Mouse (Mus musculus) heart, postnatal 36 days (tissue): Measurements from ENCODE around the gene Cdh19. TPM values are rescaled to one million over a fixed set of nuclear protein-coding genes. Genes with fewer than 3 reads are reported as not detected.

Experiments used
- DNase-seq, 2 experiments: peaks; one replicate each; pipeline ENCODE4 v3.0.0; 2021 to 2022
- intact Hi-C: fragments of 180-260 bp; cut with DNase I; formaldehyde crosslinking; loops from one replicate; pipeline ENCODE4 v1.15.1; 2025
- total RNA-seq, 2 experiments: library from RNA; stranded (reverse); gene quantifications; 2 replicates each; pipeline ENCODE4 v1.2.3; 2021

The Cdh19 gene
- 1 to 10 TPM; 3.4 TPM for total RNA-seq

GRCm38 (mm10) chr1:110977484-110977883 is at the start of gene Cdh19:
Gene Cdh19, minus strand, starts transcription at chr1:110977584.
- intact Hi-C loops, result no loop called here
- DNase-seq, result no peak

DNA sequence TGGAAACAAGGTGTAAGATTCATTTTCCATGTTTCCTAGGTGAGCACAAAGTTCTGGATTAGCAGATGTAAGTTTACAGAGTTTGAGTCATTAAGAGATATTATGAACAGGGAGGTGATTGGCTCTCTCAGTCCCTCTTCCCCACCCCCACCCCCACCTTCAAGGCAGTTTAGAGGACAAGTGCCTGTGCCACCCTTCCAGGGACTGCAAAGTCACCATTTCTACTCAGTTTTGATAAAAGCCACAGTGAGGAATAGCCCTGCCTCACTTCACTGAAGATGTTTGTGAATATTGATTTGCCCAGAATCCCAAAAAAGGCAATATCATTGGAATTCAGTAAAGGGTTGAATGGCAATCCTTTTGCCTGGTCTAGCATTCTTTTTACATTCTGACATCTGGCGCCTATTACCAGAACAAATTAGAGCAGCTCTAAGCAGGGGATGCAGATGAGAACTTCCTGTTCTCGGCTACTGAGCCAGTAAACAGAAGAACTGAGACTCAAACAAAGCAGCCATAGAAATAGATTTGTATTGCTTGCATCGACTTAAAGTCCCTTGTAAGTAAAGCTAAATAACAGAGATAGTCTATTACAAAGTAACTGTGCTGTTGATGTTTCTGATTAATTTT is 43.2 kb upstream of the Cdh19 start:
- DNase-seq, result no peak

DNA sequence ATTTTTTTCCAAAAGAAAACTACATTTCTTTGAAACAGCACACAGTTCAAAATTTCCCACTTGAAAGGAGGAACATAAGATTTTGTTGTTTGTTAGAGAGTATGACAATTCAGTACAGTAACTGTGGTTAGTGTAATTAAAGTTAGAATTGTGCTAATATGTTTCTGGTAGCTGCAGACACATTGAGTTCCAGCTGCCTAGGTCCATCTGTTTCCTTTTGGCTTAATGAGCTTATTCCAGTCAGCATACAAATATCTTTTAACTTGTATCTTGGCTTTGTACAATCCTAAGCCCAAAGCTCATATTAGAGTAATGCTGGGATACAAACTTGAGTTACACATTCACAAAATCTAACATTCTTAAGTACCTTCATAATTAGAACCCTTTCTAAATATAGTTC is 40.3 kb upstream of the Cdh19 start:
- intact Hi-C loops, result no loop called here

More for the DNA sequence above, 43.2 kb upstream of the Cdh19 start:
- intact Hi-C loops, result no loop called here

GRCm38 (mm10) chr1:110989824-110990223 is 12.4 kb upstream of the Cdh19 start:
- DNase-seq, result no peak
- intact Hi-C loops, result no loop called here

More for the DNA sequence above, 40.3 kb upstream of the Cdh19 start:
- no peak for DNase-seq

GRCm38 (mm10) chr1:110969201-110969600 is 8.2 kb downstream of the Cdh19 start:
- intact Hi-C loops, result no loop called here
- DNase-seq, result no peak

DNA sequence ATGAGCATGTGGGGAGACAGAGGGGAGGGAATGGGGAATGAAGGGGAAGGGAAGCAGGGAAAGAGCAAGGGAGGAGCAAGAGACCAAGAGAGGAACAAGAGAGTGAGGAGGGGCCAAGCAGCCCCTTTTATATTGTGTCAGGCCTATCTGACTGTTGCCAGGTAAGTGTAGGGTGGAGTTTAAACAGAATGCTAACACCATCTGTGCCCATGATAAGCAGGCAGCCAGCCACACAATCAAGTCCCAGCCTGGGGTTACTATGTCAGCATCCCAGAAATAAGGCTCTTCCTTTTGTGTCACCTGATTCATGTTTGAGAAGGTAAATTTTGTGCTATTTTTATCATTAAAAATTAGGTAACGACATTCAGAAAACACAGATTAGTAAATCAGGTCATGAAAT is 67.6 kb downstream of the Cdh19 start:
- no peak for DNase-seq
- intact Hi-C loops, result no loop called here

- intact Hi-C loops, result no loop called here
- DNase-seq, result no peak
Observed at GRCm38 (mm10) chr1:110909218-110909617, 68.2 kb downstream of the Cdh19 start.

DNA sequence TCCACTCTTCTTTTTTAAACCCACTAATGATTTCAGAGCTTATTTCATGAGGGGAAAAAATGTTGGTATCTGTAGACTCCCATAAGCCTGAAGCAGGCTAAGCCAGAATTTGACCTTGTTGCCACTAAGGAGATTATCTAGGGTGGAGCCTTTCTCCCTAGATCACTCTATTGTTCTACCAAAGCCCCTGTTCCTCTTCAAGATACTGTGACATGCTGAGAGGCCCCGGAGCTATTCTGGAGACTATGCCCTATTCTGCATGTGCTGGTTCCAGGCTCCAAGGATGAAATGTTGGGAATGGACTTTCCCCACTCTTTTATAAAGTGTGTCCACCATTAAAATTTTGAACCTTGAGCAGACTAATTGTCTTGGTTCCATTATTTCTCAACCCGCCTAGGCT is 73.1 kb downstream of the Cdh19 start:
- DNase-seq, result no peak
- intact Hi-C loops, result no loop called here
